1 mouse cellular context compared by ENCODE assay signal in the genomic region with DNA sequence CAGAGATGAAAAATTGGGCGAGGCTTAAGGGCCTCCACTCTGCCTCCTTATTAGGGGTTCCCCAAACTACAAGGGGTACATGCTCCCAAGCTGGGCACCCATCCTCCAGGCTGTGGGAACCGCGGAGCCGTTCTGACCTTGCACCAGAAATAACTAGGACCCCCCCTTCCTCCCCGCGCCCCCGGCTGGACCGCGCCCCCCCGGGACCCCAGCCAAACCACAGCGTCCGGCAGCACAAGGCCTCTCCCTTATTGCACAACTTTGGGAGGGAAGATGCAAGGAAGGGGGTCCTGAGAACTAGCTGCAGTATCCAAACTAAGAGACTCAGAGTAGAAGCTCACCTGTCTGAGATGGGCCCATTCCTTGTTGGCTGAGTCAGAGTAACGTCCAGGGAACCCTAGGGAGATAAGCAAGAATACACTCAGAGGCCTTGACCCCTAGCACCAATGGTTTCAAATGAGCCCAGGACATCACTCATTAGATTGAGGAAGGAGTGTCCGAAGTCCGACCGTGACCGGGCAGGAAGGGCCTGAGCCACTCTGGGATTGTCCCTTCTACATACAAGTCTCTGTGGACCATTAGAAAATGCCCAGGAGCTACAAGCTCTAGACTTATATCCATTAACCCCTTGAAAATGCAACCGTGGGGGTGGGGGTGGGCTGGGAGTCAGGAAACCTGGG.
TF ChIP-seq lines count a peak whose summit lies in the region.

No protein-coding gene starts in this region.

TF ChIP-seq in CH12.LX, 34 proteins besides CTCF, POLR2A, EP300 and RAD21 (continued from another document):
- TF ChIP-seq ZMIZ1 (IDR thresholded peaks at IDR 0.05; ENCODE audit: low read depth, low read length) (no peak), PAX5 (IDR thresholded peaks at IDR 0.05; ENCODE audit: low read length) (no peak), POLR2AphosphoS2 (IDR thresholded peaks at IDR 0.05; ENCODE audit: low read depth, low read length) (no peak), ZC3H11A (IDR thresholded peaks at IDR 0.05; ENCODE audit: low read depth, low read length) (no peak), SMC3 (IDR thresholded peaks at IDR 0.05; ENCODE audit: low read depth, low read length) (no peak)
